ENCODE assay signal across 22 mouse cellular contexts in the genomic region with DNA sequence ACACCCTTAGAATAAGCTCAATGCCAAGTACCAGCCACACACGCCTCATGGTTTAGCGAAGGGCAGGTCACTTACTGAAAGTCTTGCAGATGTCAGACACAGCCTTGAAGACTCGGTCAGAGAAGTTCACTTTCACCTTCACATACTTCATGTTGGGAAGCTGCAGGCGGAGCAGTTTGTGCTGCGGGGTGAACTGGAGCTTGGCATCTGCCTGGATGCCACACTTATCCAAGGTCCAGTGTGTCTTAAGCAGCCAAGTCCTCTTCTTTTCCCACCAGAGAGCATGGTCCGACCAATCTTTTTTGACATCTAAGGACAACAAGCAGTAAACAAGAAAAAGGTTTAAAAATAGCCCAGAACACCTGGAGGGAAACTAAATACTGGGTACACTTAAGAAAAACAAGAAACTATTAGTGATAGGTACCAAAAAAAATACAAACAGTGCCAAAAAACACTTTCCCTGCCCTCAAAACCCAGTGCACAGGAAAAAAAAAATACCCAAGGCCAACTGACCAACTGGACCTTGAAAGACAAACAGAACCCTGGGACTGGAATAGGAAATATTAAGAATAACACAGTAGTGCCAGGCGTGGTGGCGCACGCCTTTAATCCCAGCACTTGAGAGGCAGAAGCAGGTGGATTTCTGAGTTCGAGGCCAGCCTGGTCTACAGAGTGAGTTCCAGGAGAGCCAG. TPM values are rescaled to one million over a fixed set of nuclear protein-coding genes. Genes with fewer than 3 reads are reported as not detected.
A peak's percentile ranks its signal among the peaks of the same experiment; 100 is the strongest.
DNase-seq lines count a peak whose midpoint lies in the region; ATAC-seq and TF ChIP-seq lines count a peak whose summit lies in the region.
"Had no signal": no experiment of that assay in that cellular context is flagged by ENCODE, and none has a peak within 500 bp of the region (broad histone marks: within the 10 kb centered on the region; RNA-seq: fewer than 3 reads in every experiment).

No protein-coding gene starts in this region.

- no peak overlapping the region for H3K9ac ChIP-seq in kidney, embryonic 16.5 days (replicated peaks; ENCODE audit: low read length)
- no peak overlapping the region for H3K9ac ChIP-seq in forebrain, embryonic 16.5 days (replicated peaks; ENCODE audit: low read depth, low read length)
- H3K9ac ChIP-seq: forebrain, embryonic 12.5 days; heart, embryonic 15.5 days; midbrain, embryonic 12.5 days; neural tube, embryonic 12.5 days had no signal

- H3K4me2 ChIP-seq in kidney, embryonic 16.5 days (replicated peaks; ENCODE audit: low read depth, low read length) = no peak overlapping the region
- H3K4me2 ChIP-seq in forebrain, embryonic 16.5 days (ENCODE audit: low read length) = no peak overlapping the region
- H3K4me2 ChIP-seq: forebrain, embryonic 12.5 days; heart, embryonic 15.5 days; midbrain, embryonic 12.5 days; neural tube, embryonic 12.5 days had no signal

- H3K36me3 ChIP-seq in kidney, adult 2 months (ENCODE audit: control insufficient read depth, insufficient read depth, low read length) = no peaks in the 10 kb centered on the region
- H3K36me3 ChIP-seq in kidney, embryonic 16.5 days (ENCODE audit: insufficient read depth, low read length) = peaks cover 18% of the 10 kb centered on the region
- H3K36me3 ChIP-seq in forebrain, embryonic 16.5 days (ENCODE audit: control insufficient read depth, insufficient read depth) = no peaks in the 10 kb centered on the region
- H3K36me3 ChIP-seq: G1E had no signal

- no peaks in the 10 kb centered on the region for H3K9me3 ChIP-seq in kidney, embryonic 16.5 days (ENCODE audit: low read length)
- H3K9me3 ChIP-seq in forebrain, embryonic 16.5 days (ENCODE audit: control insufficient read depth, low read length) = no peaks in the 10 kb centered on the region
- H3K9me3 ChIP-seq: forebrain, embryonic 12.5 days; G1E; heart, embryonic 15.5 days; hindbrain, embryonic 10.5 days; midbrain, embryonic 12.5 days; neural tube, embryonic 12.5 days had no signal

- peak; percentile 36 for DNase-seq in adrenal gland, postnatal 14 days
- DNase-seq in adrenal gland, postnatal 4 days (ENCODE audit: low spot score in 2 of 2) = no peak
- DNase-seq in kidney, adult 2 months = peak; percentile 60
- DNase-seq in ovary, postnatal 36 days (ENCODE audit: low spot score) = peak; percentile 40
- no peak for DNase-seq in ovary, postnatal 10 days (ENCODE audit: low spot score)
- DNase-seq: cerebellum, adult 18-20 months; cerebellum, postnatal 36 days; gastrocnemius, postnatal 10 days; right cerebral cortex, postnatal 25 days; thymus, adult 2 months had no signal

- no peaks in the 10 kb centered on the region for H3K27me3 ChIP-seq in kidney, adult 2 months (replicated peaks; ENCODE audit: control insufficient read depth, insufficient read depth, low read length)
- H3K27me3 ChIP-seq in kidney, embryonic 16.5 days (ENCODE audit: insufficient read depth, low read length) = no peaks in the 10 kb centered on the region
- no peaks in the 10 kb centered on the region for H3K27me3 ChIP-seq in forebrain, embryonic 16.5 days (replicated peaks; ENCODE audit: control insufficient read depth, insufficient read depth, low read length)
- H3K27me3 ChIP-seq: forebrain, embryonic 12.5 days; heart, embryonic 15.5 days; midbrain, embryonic 12.5 days; neural tube, embryonic 12.5 days had no signal

- no peak overlapping the region for H3K4me3 ChIP-seq in kidney, adult 2 months (ENCODE audit: insufficient read depth, low read depth, low read length)
- no peak overlapping the region for H3K4me3 ChIP-seq in kidney, embryonic 16.5 days (ENCODE audit: low read length)
- no peak overlapping the region for H3K4me3 ChIP-seq in forebrain, embryonic 16.5 days (replicated peaks; ENCODE audit: low read length)
- H3K4me3 ChIP-seq: forebrain, embryonic 12.5 days; heart, embryonic 15.5 days; hindbrain, embryonic 10.5 days; midbrain, embryonic 12.5 days; neural tube, embryonic 12.5 days had no signal

- H3K27ac ChIP-seq in kidney, adult 2 months (ENCODE audit: insufficient read depth, low read depth, low read length) = peak overlapping the region; percentile 47
- H3K27ac ChIP-seq in kidney, embryonic 16.5 days (ENCODE audit: low read length) = no peak overlapping the region
- no peak overlapping the region for H3K27ac ChIP-seq in forebrain, embryonic 16.5 days (ENCODE audit: low read length)
- H3K27ac ChIP-seq: forebrain, embryonic 12.5 days; hindbrain, embryonic 10.5 days; kidney, postnatal 0 days; midbrain, embryonic 12.5 days; neural tube, embryonic 12.5 days had no signal

- TF ChIP-seq POLR2A in kidney, adult 2 months (IDR thresholded peaks at IDR 0.05; ENCODE audit: low read depth, low read length) = no peak

- H3K4me1 ChIP-seq in kidney, adult 2 months (ENCODE audit: control insufficient read depth, insufficient read depth, low read length) = peaks cover 34% of the 10 kb centered on the region
- peaks cover 33% of the 10 kb centered on the region for H3K4me1 ChIP-seq in kidney, embryonic 16.5 days (ENCODE audit: insufficient read depth, low read length)
- H3K4me1 ChIP-seq in forebrain, embryonic 16.5 days (replicated peaks; ENCODE audit: control insufficient read depth, insufficient read depth, low read length) = peaks cover 14% of the 10 kb centered on the region

- ATAC-seq in kidney, embryonic 16.5 days (ENCODE audit: low FRiP score, low TSS enrichment) = no peak
- ATAC-seq in forebrain, embryonic 16.5 days = no peak
- no peak for ATAC-seq in monocyte, adult 5-6 weeks (replicated peaks; ENCODE audit: insufficient number of reproducible peaks, low FRiP score, low TSS enrichment, poor library complexity, severe bottlenecking)
- ATAC-seq: activated CD4-positive, CD25-positive, alpha-beta regulatory T cell, adult 4 months had no signal

- TF ChIP-seq CTCF in kidney, adult 2 months (conservative IDR thresholded peaks at IDR 0.05; ENCODE audit: insufficient read depth, insufficient read length, low read depth, low read length) = no peak

- WGBS in kidney, adult 2 months = 47% methylated on average over 10 of the region's 10 CpGs
- WGBS in kidney, embryonic 16.5 days = 87% methylated on average over 10 of the region's 10 CpGs
- 92% methylated on average over 10 of the region's 10 CpGs for WGBS in forebrain, embryonic 16.5 days

RNA-seq across cellular contexts. Expression of a gene that starts 25.4 kb away (rescaled TPM):
- total RNA-seq in adrenal gland, postnatal 14 days (2021) = 140 and 148 TPM in 2 replicates
- 100 to 1,000 TPM; 132 to 136 TPM for total RNA-seq in adrenal gland, postnatal 4 days (2021)
- polyA plus RNA-seq in kidney, adult 2 months (2012; rRNA removed) = 40.8 and 47.2 TPM in 2 replicates
- polyA plus RNA-seq in kidney, embryonic 16.5 days (2015; fragmentation: Nextera tagmentation; extraction: Ambion mirVana) = 164 and 176 TPM in 2 replicates
- 58.4 and 58.6 TPM in 2 replicates for polyA plus RNA-seq in forebrain, embryonic 16.5 days (2015; fragmentation: Nextera tagmentation; extraction: Ambion mirVana)
- total RNA-seq in monocyte, adult 5-6 weeks (2017) = not detected in 3 replicates
- total RNA-seq: megakaryocyte progenitor cell, adult 5-6 weeks had no signal
- polyA plus RNA-seq: G1E had no signal

Comparison
In these comparisons a context has a peak if more than half of its experiments do, and no peak if none do; other contexts are left out.
1. DNase-seq: peak in adrenal gland, postnatal 14 days (single experiment), kidney, adult 2 months (single experiment) and ovary, postnatal 36 days (single experiment); none in adrenal gland, postnatal 4 days (0 of 2) and ovary, postnatal 10 days (single experiment).
2. RNA of a gene that starts 25.4 kb away (total RNA-seq): 140 to 148 TPM in adrenal gland, postnatal 14 days and 132 to 136 TPM in adrenal gland, postnatal 4 days; not detected in monocyte, adult 5-6 weeks; every median in the first group is over 100 times any median in the second.